Mouse (Mus musculus) embryonic fibroblast, embryonic 13.5 days (primary cell): Measurements from ENCODE around the gene Kcnk10. TPM values are rescaled to one million over a fixed set of nuclear protein-coding genes. Genes with fewer than 3 reads are reported as not detected.
A peak's percentile ranks its signal among the peaks of the same experiment; 100 is the strongest.

Experiments
- H3K27ac ChIP-seq: 2 replicates; pipeline ENCODE4 v1.5.1; 2012; ENCODE audit warnings: low read length, control low read depth, inconsistent platforms; ENCODE audit not compliant: insufficient read depth
- H3K4me1 ChIP-seq: 2 replicates; pipeline ENCODE4 v1.6.1; 2011; ENCODE audit warnings: low read length; ENCODE audit not compliant: control insufficient read depth, insufficient read depth
- H3K4me3 ChIP-seq: 2 replicates; pipeline ENCODE4 v1.5.1; 2011; ENCODE audit warnings: mild to moderate bottlenecking, control low read depth, low read length; ENCODE audit not compliant: insufficient read depth
- CTCF ChIP-seq: IDR thresholded peaks from 2 replicates; pipeline ENCODE4 v1.5.1; 2011; ENCODE audit warnings: mild to moderate bottlenecking, control low read depth, low read length, moderate library complexity, borderline replicate concordance; ENCODE audit not compliant: insufficient read depth
- POLR2A ChIP-seq: IDR thresholded peaks from 2 replicates; pipeline ENCODE4 v1.6.1; 2011; ENCODE audit warnings: low read depth, mild to moderate bottlenecking, control low read depth, low read length, moderate library complexity
- polyA plus RNA-seq: library from polyadenylated mRNA; stranded (reverse); fragments of >200 nt; gene quantifications from 2 replicates; pipeline ENCODE4 v1.2.4, GENCODE M21; 2011; ENCODE audit warnings: low read depth; ENCODE audit not compliant: missing spikeins, insufficient read length

Gene Kcnk10
- polyA plus RNA-seq, 1 experiment = 0.18 TPM

DNA sequence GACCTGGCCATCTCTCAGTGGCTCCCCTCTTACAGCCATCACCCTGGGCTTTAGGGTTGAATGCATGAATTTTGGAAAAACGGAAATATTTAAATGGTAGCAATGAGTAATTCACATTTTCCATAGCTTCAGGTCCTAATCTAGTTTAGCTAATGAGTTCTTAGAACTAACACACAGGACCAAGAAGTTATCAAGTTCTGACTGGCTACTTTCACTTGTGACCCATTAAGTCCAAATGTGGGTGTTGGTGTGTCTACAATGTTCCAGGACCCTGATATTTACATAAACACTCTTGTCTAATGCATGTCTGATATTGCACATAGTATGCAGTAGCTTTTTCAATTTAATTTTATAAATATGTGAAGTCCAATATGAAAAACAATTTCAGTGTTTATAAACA lies 27.2 kb upstream of the Kcnk10 start:
- no peaks in the 10 kb centered on the region for H3K4me1 ChIP-seq
- H3K4me3 ChIP-seq = no peak overlapping the region
- H3K27ac ChIP-seq = no peak overlapping the region
- no peak for TF ChIP-seq POLR2A
- TF ChIP-seq CTCF = no peak

GRCm38 (mm10) chr12:98602114-98602513 lies 24.0 kb upstream of the Kcnk10 start:
- TF ChIP-seq CTCF (no peak), POLR2A (no peak)
- Histone ChIP-seq H3K4me3 (no peak overlapping the region), H3K4me1 (no peaks in the 10 kb centered on the region), H3K27ac (no peak overlapping the region)

DNA sequence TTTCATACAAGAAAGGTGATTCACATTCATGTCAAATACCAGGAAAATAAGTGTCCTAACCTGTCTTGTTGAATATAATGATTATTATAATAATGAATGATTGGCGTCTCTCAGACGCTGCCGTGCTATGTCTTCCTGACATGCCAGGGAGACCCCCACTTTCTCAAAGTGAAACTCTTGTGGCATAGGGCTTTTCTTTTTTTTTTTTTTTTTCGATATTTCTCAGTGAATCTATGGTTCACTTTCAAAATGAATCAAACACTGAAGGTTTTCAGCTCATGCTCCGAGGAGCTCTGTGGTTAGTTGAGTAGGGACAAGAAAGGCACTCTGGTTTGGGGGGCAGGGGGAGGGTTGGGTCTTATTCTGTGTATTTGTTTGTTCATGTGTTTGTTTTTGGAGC lies 22.8 kb upstream of the Kcnk10 start:
- TF ChIP-seq CTCF = no peak
- no peak for TF ChIP-seq POLR2A
- Histone ChIP-seq H3K27ac (no peak overlapping the region), H3K4me3 (no peak overlapping the region), H3K4me1 (no peaks in the 10 kb centered on the region)

GRCm38 (mm10) chr12:98591016-98591415 lies 12.9 kb upstream of the Kcnk10 start:
- no peak overlapping the region for H3K4me3 ChIP-seq
- no peaks in the 10 kb centered on the region for H3K4me1 ChIP-seq
- no peak for TF ChIP-seq POLR2A
- TF ChIP-seq CTCF = no peak
- no peak overlapping the region for H3K27ac ChIP-seq

DNA sequence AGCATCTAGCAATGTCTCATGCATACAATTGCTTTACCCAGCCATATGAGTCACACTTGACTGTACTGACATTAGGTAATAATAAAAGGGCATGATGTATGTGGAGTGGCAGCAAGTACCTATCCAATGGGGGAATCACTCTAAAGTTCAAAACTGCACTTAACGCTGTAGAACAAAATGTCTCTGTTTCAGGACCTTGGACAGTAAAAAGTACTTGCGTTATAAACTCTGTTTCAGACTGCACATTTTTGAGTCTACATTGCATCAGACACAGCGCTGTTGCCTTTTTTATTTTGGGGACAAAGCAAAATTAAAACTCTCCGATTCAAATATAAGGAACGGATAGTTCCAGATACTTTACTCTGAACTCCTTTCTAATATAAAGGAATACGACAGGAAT lies 10.5 kb upstream of the Kcnk10 start:
- Histone ChIP-seq H3K4me1 (no peaks in the 10 kb centered on the region), H3K4me3 (no peak overlapping the region), H3K27ac (no peak overlapping the region)
- TF ChIP-seq CTCF = no peak
- TF ChIP-seq POLR2A = no peak

DNA sequence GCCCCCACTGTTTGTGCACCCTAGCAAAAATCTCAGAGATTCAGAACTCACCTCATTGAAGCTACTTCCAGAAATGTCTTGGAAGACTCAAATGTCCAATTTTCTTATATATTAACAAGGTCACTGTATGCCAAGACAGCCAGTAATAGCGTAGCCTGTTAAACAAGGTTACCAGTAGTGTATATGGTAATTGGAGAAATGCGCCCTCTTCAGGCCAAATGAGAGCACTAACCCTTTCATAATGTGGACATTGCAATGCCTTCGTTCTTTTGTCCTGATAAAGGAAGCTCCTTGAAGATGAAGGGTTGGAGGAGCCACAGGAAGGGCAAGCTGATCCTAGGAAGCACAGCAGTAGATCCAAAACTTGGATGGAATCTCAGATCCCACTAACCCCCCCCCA lies 7.2 kb upstream of the Kcnk10 start:
- H3K27ac ChIP-seq = no peak overlapping the region
- no peak overlapping the region for H3K4me3 ChIP-seq
- no peaks in the 10 kb centered on the region for H3K4me1 ChIP-seq
- TF ChIP-seq CTCF = no peak
- no peak for TF ChIP-seq POLR2A

- Histone ChIP-seq H3K4me3 (no peak overlapping the region), H3K27ac (no peak overlapping the region), H3K4me1 (no peaks in the 10 kb centered on the region)
- TF ChIP-seq POLR2A (no peak), CTCF (no peak)
Measured at GRCm38 (mm10) chr12:98575942-98576550, 2.1 kb downstream of the Kcnk10 start.

DNA sequence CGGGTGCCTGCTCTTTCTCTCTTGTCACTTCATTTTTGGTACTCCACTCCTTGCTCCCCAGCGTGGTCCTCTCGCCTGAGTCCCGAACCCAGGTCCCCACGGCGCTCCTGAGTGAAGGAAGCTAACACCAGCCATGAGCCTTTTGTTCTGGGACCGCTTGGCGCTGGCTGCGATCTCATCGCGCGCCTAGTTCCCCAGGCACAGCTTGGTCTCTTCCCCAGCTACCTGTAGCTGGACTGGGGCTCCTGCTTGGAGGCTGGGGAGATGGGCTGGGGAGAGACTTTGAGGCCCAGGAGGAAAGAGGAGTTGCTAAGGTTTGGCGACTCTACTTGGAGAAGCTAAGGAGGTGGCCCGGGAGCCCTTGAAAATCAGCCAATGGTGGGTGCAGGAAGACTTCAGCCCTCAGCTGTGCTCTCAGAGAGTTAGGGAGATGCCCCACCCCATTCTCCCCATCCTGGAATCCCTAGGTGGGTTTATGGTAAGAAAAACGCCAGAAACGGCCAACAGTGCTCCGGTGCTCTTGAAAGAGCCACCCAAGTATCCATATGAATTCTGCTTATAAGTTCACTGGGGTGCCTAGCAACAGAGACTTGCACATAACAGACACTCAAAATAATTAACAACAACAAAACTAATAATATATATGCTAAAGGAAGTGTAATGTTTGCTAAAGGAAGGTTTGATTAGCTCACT lies 2.8 kb downstream of the Kcnk10 start:
- Histone ChIP-seq H3K4me1 (no peaks in the 10 kb centered on the region), H3K4me3 (peak overlapping the region; percentile 47), H3K27ac (no peak overlapping the region)
- TF ChIP-seq CTCF (no peak), POLR2A (no peak)

DNA sequence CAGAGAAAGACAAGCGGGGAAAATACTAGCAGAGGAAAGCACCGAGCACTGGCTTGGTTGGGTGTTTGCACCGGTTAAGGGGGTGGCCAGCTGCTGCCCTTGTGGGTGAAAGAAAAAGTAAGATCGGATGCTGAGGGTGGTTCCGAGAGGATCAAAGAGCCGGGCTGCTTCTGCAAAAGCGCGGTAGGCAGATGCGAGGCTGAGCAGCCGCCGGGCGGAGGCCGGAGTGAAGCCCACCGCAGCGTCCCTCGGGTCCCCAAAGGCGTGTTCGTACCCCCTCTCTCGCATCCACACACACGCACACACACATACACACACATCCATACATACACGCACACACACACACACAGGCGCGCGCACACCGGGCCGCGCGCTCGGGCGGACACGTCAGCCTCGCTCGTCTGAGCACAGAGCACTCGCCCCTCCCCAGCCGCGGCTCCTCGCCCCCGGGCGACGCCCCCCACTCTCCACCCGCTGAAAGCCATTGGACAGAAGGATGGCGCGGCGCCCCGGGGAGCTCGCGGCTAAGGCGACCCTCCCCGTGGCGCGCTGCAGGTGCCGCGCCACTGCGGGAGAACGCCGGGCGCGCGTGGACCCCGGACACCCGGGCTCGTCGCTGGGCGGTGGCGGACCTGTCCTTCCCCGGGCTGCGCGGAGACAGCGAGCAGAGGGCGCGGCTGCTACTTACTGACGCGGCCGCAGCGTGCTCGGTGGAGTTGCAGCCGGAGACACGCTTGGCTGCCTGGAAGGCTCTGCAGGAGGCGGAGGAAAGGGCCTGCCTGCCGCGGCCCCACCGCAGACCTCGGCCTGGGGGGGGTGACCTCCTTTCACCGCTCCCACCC lies 3.5 kb downstream of the Kcnk10 start:
- Histone ChIP-seq H3K4me3 (peak overlapping the region; percentile 47), H3K27ac (no peak overlapping the region), H3K4me1 (no peaks in the 10 kb centered on the region)
- TF ChIP-seq POLR2A (no peak), CTCF (no peak)
